Mouse (Mus musculus): ENCODE data around the gene Atr. TPM values are rescaled to one million over a fixed set of nuclear protein-coding genes. Genes with fewer than 3 reads are reported as not detected.

The Atr gene
- 2.4 and 4.6 TPM in 2 replicates for polyA plus RNA-seq (2012; ENCODE audit: low replicate concordance)

DNA sequence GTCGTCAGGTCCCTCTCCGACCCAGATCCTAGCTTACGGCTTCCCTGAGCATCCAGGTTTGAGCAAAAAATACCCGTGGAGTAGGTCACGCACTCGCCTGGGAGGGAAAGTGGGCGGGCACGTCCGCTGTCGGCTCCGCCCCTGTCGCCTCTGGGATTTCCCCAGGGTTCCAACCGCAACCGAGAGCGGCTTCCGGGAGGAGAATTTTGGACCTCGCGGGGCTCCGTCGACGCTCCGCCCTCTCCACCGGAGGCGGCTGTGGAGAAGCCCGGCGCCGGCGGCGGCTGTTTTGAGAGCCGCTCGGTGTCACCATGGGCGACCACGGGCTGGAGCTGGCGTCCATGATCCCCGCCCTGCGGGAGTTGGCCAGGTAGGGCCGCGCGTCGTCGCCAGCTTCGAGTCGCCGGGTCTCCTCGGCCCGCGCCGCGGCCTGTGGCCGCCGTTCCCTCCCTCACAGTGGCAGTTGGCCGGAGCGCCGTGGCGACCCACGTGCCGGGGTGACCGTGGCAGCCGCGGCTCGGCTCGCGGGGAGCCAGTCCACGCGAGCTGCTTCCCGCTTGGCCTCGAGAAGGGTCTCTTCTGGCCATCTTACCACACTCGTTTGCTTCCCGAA is at the start of gene Atr:
TSS of gene Atr (plus strand) at position 184 of the 613 bp plus-strand sequence.

DNA sequence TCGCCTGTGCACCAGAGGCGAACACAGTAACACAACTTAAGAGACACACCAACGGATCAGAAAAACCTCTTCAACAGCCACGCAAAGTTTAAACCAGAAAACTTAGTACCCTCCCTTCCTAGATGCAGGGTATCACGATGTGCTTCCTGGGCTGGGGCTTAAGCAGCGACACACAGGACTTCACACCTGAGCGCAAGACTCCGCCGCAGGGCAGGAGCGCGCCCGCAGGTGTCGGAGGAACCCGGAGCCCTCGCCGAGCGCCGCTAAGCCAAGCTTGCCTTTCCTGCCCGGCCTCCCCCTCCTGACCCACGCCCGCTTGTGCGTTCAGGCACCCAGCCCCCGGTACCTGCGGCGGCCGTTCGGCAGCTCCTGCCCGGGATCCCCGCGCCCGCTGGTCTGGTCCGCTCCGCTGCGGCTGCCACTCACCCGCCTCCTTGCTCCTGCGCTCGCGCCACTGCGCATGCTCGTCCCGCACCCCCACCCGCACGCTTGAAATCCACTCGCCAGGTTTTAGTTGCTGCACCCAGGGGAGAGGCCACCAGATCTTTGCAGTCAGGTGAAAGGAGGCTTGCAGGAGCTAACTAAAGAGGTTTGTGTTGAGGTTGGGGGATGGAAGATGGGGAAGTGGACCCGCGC is 12.5 kb upstream of the Atr start, which contains the start of gene Pls1:
TSS of gene Pls1 (minus strand) at position 487 of the 636 bp plus-strand sequence.

DNA sequence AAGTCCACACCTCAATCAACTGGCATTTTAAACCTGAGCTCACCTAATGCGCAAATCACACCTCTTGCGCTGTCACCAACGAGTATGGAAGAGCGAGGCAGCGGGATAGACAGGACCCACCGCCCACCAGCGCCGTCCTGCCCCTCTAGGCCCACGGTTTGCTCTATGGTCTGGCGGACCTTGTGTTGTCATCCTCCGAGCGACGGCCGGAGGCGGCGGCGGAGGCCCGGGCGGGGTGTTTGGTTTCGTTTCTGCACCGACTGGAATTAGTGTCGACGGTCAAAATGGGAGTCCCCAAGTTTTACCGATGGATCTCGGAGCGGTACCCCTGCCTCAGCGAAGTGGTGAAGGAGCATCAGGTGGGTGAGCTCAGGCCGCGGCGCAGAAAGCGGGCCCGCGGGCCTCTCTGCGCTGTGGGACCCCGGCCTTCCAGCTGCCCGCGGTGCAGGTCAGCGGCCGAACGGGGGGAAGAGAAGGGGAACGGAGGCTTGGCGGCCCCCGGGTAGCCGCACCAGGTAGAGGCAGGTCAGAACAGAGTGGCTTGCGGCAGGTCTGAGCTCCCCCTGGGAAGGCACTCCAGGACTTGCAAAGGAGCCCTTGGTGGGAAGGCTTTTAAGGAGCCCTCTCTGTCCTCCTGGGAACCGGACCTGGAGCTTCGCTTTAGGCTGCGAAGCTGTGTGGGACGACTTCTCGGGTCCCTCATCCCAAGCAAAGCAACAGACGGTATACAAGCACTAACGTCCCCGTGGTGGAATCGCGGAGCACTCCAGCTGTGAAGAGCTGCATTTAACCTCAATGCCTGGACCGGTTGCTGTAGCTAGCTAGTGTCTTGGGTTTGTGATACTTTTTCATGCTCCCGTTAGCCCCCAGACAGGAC is 97.4 kb downstream of the Atr start, which contains the start of gene Xrn1:
TSS of gene Xrn1 (plus strand) at position 176 of the 877 bp plus-strand sequence.

Other genes with a start within 250 kb of the Atr start
- gene Pcolce2, start 220.0 kb upstream of the Atr start, polyA plus RNA-seq (2012; ENCODE audit: low replicate concordance) = 0.45 and 0.49 TPM in 2 replicates
- 0.46 and 2.0 TPM in 2 replicates for gene Trpc1, start 107.2 kb upstream of the Atr start, polyA plus RNA-seq (2012; ENCODE audit: low replicate concordance)
- 0.65 and 0.69 TPM in 2 replicates for gene Pls1, start 12.3 kb upstream of the Atr start, polyA plus RNA-seq (2012; ENCODE audit: low replicate concordance)
- gene Xrn1, start 97.2 kb downstream of the Atr start, polyA plus RNA-seq (2012; ENCODE audit: low replicate concordance) = 3.0 and 3.1 TPM in 2 replicates